Mouse (Mus musculus) intestine, embryonic 14.5 days (tissue): ENCODE data around the gene Acvrl1. TPM values are rescaled to one million over a fixed set of nuclear protein-coding genes. Genes with fewer than 3 reads are reported as not detected.
A peak's percentile ranks its signal among the peaks of the same experiment; 100 is the strongest.

Source experiments
- ATAC-seq: fragments of 200-750 bp; cut with Nextera tagmentation; replicated peaks from 2 replicates; pipeline ENCODE4 v1.8.0; 2017; ENCODE audit warnings: low read depth, moderate number of reproducible peaks, moderate TSS enrichment, moderate library complexity; ENCODE audit not compliant: low FRiP score, low TSS enrichment
- DNase-seq: peaks from one replicate; pipeline ENCODE4 v3.0.0-alpha.2; 2018; ENCODE audit warnings: low spot score
- H3K27ac ChIP-seq: fragments of 300-500 bp; sonication (generic); 2 replicates; pipeline ENCODE4 v1.5.1; 2014; ENCODE audit warnings: low read depth, mild to moderate bottlenecking, control low read depth
- H3K27me3 ChIP-seq: fragments of 300-500 bp; sonication (generic); replicated peaks from 2 replicates; pipeline ENCODE4 v1.6.1; 2014; ENCODE audit warnings: low read length, control low read depth; ENCODE audit not compliant: control insufficient read depth, insufficient read depth
- H3K36me3 ChIP-seq: fragments of 300-500 bp; sonication (generic); 2 replicates; pipeline ENCODE4 v1.6.1; 2014; ENCODE audit warnings: low read length, control low read depth; ENCODE audit not compliant: control insufficient read depth, insufficient read depth
- H3K4me1 ChIP-seq: fragments of 300-500 bp; sonication (generic); replicated peaks from 2 replicates; pipeline ENCODE4 v1.6.1; 2014; ENCODE audit warnings: low read length, control low read depth, mixed read lengths; ENCODE audit not compliant: control insufficient read depth, insufficient read depth
- H3K4me2 ChIP-seq: fragments of 300-500 bp; sonication (generic); 2 replicates; pipeline ENCODE4 v1.6.1; 2014; ENCODE audit warnings: low read length
- H3K4me3 ChIP-seq: fragments of 300-500 bp; sonication (generic); 2 replicates; pipeline ENCODE4 v1.5.1; 2014; ENCODE audit warnings: low read depth, low read length, control low read depth, mixed read lengths
- H3K9ac ChIP-seq: fragments of 300-500 bp; sonication (generic); 2 replicates; pipeline ENCODE4 v1.6.1; 2014; ENCODE audit warnings: mild to moderate bottlenecking, low read length
- H3K9me3 ChIP-seq: fragments of 300-500 bp; sonication (generic); 2 replicates; pipeline ENCODE4 v1.6.1; 2016; ENCODE audit warnings: low read length, control low read depth; ENCODE audit not compliant: control insufficient read depth
- WGBS: fragments of 180-500 bp; shearing (Covaris S2); extraction: QIAGEN DNeasy Blood & Tissue Kit; methylation state at CpG from one replicate; pipeline ENCODE4 v1.1.7; 2014; 5-methylcytosine and 5-hydroxymethylcytosine counted together
- polyA plus RNA-seq: library from polyadenylated mRNA; unstranded; fragments of >200 nt; fragmentation: Nextera tagmentation; extraction: Ambion mirVana; gene quantifications from 2 replicates; pipeline ENCODE4 v1.2.1, GENCODE M21; 2014

Acvrl1 gene
- polyA plus RNA-seq: 16.5 and 16.6 TPM in 2 replicates

DNA sequence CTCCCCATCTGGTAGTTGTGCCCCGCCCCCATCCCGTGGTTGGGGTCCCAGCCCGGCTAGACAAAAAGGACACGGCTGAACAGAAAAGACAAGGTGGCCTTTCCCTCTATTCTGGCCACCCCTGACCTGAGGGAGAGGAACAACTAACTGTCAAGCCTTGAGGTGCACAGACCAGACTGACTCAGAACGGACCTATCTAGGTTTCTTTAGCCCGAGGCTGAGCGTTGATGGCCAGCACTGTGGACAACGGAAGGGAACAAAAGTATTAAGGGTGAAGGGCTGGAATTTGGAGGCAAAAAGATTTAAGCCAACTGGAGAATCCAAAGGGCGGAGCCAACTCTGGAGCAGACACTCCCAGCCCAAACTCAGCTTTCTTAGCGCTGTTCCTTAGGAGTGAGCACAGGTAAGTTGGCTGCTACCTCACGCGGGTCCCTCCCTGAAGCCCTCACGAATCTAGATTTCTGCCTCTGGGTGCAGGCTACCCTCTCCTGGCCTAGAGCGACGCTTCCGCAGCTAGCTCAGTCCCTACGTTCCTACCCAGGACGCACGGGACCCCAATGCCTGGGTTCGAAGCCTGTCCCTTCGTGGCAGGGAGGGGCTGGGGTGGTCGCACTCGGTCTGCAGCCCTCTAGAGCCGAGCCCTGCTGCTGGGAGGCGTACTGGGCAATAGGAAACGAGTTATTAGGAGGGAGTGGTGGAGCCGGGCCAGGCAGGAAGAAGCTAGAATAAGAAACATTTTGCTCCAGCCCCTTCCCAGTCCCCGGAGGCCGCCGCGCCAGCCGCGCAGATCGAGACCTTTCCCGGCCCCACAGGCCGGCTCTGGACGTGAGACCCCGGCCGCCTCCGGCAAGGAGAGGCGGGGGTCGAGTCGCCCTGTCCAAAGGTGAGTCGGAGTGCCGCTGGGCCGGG, at the start of gene Acvrl1:
Acvrl1 (plus strand) TSS at position 342 of the 909 bp plus-strand sequence.
- WGBS: 6% methylated on average over 46 of the region's 46 CpGs
- peak; percentile 64 for DNase-seq

DNA sequence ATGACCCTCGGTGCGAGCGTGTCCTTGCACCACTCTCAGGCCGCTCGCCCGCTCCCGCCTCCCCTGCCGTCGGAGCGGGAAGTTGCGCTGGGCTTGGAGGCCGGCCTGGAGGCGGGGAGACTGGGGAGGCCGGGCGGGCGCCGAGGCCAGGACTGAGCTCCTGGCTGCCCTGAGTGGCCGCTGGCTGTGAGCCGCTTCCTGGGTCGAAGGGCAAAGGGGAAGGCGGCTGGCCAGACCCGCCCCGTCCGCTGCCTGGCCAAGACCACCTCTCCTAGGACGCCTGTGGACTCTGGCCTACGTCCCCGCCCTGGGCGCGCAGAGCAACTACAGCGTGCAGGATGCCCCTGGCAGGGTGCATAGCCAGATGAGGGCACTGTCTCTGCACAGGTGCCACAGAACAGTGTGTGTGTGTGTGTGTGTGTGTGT, 49.6 kb upstream of the Acvrl1 start:
- peak; percentile 82 for ATAC-seq
- Histone ChIP-seq H3K27ac (peak overlapping the region; percentile 88), H3K4me2 (peak overlapping the region; percentile 70), H3K36me3 (no peaks in the 10 kb centered on the region), H3K27me3 (no peaks in the 10 kb centered on the region), H3K4me1 (peaks cover 44% of the 10 kb centered on the region), H3K9ac (peak overlapping the region; percentile 93), H3K9me3 (no peaks in the 10 kb centered on the region), H3K4me3 (peak overlapping the region; percentile 80)
- peak; percentile 91 for DNase-seq
- WGBS: under 1% methylated on average over 27 of the region's 30 CpGs

More for the DNA sequence above, at the start of gene Acvrl1:
- ATAC-seq: no peak; the same call in 1 of the 2 replicates
- Histone ChIP-seq H3K27me3 (peaks cover 11% of the 10 kb centered on the region; the same call in 1 of the 2 replicates), H3K9me3 (no peaks in the 10 kb centered on the region), H3K9ac (peak within 1 kb of the TSS; percentile 59), H3K4me1 (peaks cover 40% of the 10 kb centered on the region), H3K4me2 (peak within 1 kb of the TSS; percentile 65), H3K36me3 (no peaks in the 10 kb centered on the region), H3K4me3 (peak within 1 kb of the TSS; percentile 43), H3K27ac (peak within 1 kb of the TSS; percentile 38; the same call in 1 of the 2 replicates)

DNA sequence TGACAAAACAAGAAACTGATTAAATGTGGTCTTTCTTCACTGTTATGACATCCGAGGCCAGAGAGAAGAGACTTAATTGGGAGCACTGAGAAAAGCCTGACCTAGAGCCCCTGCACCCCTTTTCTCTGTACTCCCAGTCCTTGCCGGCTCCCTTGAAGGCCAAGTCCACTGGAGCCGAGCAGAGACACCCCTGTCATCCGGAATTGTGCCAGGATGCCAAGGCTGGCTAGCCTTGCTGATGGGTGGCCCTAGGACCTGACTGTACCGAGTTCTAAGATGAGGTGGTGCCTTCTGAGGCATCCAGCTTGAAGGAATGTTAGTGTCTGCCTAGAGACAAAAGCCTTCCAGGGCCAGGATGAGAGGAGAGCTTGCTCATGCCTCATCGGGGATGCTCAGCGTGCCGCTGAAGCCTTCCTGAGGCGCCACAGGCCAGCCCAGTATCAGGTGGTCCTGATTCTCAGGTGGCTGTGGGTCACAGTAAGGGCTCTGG, 48.2 kb upstream of the Acvrl1 start:
- no peaks in the 10 kb centered on the region for H3K9me3 ChIP-seq
- H3K36me3 ChIP-seq: no peaks in the 10 kb centered on the region
- no peak overlapping the region for H3K27ac ChIP-seq
- no peak overlapping the region for H3K9ac ChIP-seq
- no peaks in the 10 kb centered on the region for H3K27me3 ChIP-seq
- DNase-seq (no peak), ATAC-seq (no peak)
- H3K4me2 ChIP-seq: no peak overlapping the region
- 87% methylated on average over 9 of the region's 9 CpGs for WGBS
- H3K4me3 ChIP-seq: no peak overlapping the region
- peaks cover 43% of the 10 kb centered on the region for H3K4me1 ChIP-seq

- Histone ChIP-seq H3K9me3 (no peaks in the 10 kb centered on the region), H3K27me3 (no peaks in the 10 kb centered on the region), H3K4me1 (peaks cover 33% of the 10 kb centered on the region), H3K4me3 (no peak overlapping the region), H3K4me2 (no peak overlapping the region), H3K9ac (no peak overlapping the region), H3K36me3 (no peaks in the 10 kb centered on the region), H3K27ac (no peak overlapping the region)
- 81% methylated on average over 7 of the region's 7 CpGs for WGBS
- ATAC-seq (no peak), DNase-seq (no peak)
Observed at GRCm38 (mm10) chr15:101081035-101081548, 47.2 kb upstream of the Acvrl1 start.

DNA sequence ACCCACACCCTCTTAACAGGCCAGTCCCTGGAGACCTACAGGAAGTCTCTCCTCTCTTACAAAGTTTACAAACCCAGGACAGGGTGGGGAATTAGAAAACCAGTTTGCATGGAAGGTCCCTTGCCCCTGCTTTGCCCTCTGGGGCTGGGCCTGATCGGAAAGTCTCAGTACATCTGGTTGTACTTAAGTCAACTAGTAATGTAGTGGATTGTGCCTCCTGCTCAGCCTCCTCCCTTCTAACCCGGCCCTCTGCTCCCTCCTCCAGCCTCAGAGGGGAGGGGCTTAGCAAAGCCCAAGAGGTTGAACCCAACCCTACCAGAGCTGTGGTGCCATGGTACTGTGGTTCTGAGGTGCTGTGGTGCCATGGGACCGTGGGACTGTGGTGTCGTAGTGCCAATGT, 46.1 kb upstream of the Acvrl1 start:
- no peak overlapping the region for H3K27ac ChIP-seq
- H3K4me3 ChIP-seq: no peak overlapping the region
- no peak overlapping the region for H3K9ac ChIP-seq
- 42% methylated on average over 4 of the region's 4 CpGs for whole genome bisulfite sequencing
- no peak for DNase-seq
- no peaks in the 10 kb centered on the region for H3K36me3 ChIP-seq
- no peak overlapping the region for H3K4me2 ChIP-seq
- no peaks in the 10 kb centered on the region for H3K9me3 ChIP-seq
- peaks cover 22% of the 10 kb centered on the region for H3K4me1 ChIP-seq
- no peak for ATAC-seq
- H3K27me3 ChIP-seq: no peaks in the 10 kb centered on the region

DNA sequence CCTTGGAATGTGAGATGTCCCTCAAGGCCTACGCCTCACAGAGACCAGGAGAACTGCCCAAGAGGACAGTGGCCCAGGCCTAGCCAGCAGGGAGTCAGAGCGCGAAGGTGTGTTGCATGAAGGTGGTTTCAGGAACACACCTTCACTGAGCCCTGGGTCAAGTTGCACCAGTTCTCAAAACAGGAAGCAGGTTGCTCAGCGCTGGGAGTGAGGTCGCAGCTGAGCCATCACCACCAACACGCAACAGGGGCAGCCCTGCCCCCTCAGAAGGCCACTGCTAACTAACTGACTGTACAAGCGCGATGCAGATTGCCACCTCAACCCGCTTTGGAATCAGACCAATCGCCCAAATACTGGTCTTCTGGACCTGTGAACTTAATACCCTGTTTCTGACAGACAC, 43.8 kb upstream of the Acvrl1 start:
- WGBS: 72% methylated on average over 10 of the region's 10 CpGs
- Histone ChIP-seq H3K27ac (no peak overlapping the region), H3K9ac (no peak overlapping the region), H3K4me2 (no peak overlapping the region), H3K4me1 (peaks cover 14% of the 10 kb centered on the region), H3K9me3 (no peaks in the 10 kb centered on the region), H3K27me3 (no peaks in the 10 kb centered on the region), H3K4me3 (no peak overlapping the region), H3K36me3 (no peaks in the 10 kb centered on the region)
- ATAC-seq (no peak), DNase-seq (no peak)

DNA sequence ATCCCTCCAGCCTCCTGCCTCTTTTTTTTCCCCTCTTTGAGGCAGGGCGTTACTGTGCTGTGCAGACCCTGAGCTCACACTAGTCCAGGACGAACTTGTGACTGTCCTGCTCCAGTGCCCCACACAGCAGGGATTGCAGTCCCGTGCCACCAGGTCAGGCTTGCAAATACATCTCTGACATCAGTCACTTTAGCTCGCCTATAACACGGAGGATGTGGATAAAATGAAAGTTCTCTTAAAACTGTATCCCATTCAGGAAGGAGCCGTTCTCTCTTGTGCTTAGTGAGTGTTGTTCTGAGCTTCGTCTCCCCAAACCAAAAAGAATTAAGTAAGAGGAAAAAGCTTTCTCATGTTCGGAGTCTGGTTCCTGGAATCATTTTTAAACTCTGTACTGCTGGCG, 41.9 kb upstream of the Acvrl1 start:
- Histone ChIP-seq H3K4me2 (no peak overlapping the region), H3K36me3 (no peaks in the 10 kb centered on the region), H3K9ac (no peak overlapping the region), H3K9me3 (no peaks in the 10 kb centered on the region), H3K4me1 (peaks cover 11% of the 10 kb centered on the region), H3K4me3 (no peak overlapping the region), H3K27ac (no peak overlapping the region), H3K27me3 (no peaks in the 10 kb centered on the region)
- no peak for ATAC-seq
- DNase-seq: no peak
- WGBS: 62% methylated on average over 9 of the region's 9 CpGs

DNA sequence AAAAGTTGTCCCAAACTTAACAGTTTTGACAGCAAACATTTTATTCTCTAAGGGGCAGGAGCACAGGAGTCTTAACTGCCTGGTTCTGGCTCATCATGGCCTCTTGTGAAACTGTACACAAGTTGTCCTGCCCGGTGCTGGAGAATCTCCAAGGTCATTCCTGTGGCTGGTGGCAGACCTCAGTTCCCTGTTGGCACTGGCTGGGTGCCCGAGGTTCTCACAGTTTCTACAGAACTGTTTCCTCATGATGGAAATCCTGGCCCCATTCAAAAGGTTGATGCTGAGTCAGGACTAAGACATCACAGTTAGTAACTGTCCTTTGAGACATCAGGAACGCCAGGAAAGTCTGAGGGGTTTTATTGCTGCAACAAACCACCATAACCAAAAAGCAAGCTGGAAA, 41.4 kb upstream of the Acvrl1 start:
- 58% methylated on average over 3 of the region's 3 CpGs for WGBS
- Histone ChIP-seq H3K4me2 (no peak overlapping the region), H3K9ac (no peak overlapping the region), H3K36me3 (no peaks in the 10 kb centered on the region), H3K9me3 (no peaks in the 10 kb centered on the region), H3K4me3 (no peak overlapping the region), H3K4me1 (peaks cover 6% of the 10 kb centered on the region; the same call in 1 of the 2 replicates), H3K27ac (no peak overlapping the region), H3K27me3 (no peaks in the 10 kb centered on the region)
- ATAC-seq: no peak
- DNase-seq: no peak
